Mouse (Mus musculus): ENCODE data around the gene Mrto4.

- TF ChIP-seq CTCF (IDR thresholded peaks at IDR 0.05; ENCODE audit: control insufficient read depth, insufficient read depth, insufficient replicate concordance, low read depth, low read length), result no peak
- peak; percentile 73 for TF ChIP-seq POLR2A (IDR thresholded peaks at IDR 0.05; ENCODE audit: control insufficient read depth, low read depth, low read length)
These were observed at the start of gene Mrto4, which contains the start of the genes Emc1 and Ubr4 for GRCm38 (mm10) chr4:139351931-139352711.
